Mouse (Mus musculus): ENCODE data around the gene Pck2. TPM values are rescaled to one million over a fixed set of nuclear protein-coding genes. Genes with fewer than 3 reads are reported as not detected.

The Pck2 gene
- polyA plus RNA-seq, 1 experiment from 2014 or later: 36.8 TPM

DNA sequence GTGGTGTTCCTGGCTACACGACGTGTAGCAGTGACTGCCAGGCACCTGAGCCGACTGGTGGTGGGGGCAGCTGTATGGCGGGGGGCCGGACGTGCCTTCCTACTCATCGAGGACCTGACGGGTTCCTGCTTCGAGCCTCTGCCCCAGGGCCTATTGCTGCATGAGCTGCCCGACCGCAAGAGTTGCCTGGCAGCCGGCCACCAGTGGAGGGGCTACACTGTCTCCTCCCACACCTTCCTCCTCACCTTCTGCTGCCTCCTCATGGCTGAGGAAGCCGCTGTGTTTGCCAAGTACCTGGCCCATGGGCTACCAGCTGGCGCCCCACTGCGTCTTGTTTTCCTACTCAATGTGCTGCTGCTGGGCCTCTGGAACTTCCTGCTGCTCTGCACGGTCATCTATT lies 36.3 kb downstream of the Pck2 start:
- 57% methylated on average over 16 of the region's 16 CpGs for WGBS
- no peak for ATAC-seq (replicated peaks; ENCODE audit: extremely low read depth, insufficient read depth, low FRiP score)
- no peaks in the 10 kb centered on the region for H3K9me3 ChIP-seq (replicated peaks; ENCODE audit: control insufficient read depth, low read length)
- peak overlapping the region; percentile 54 for H3K4me3 ChIP-seq (ENCODE audit: low read length)
- H3K36me3 ChIP-seq (ENCODE audit: control insufficient read depth, insufficient read depth): peaks cover 8% of the 10 kb centered on the region
- H3K27ac ChIP-seq (ENCODE audit: low read length): peak overlapping the region; percentile 99
- H3K27me3 ChIP-seq (ENCODE audit: control insufficient read depth, insufficient read depth, low read length): no peaks in the 10 kb centered on the region
- peak overlapping the region; percentile 72 for H3K4me2 ChIP-seq (ENCODE audit: low read depth, low read length)
- H3K4me1 ChIP-seq (ENCODE audit: control insufficient read depth, insufficient read depth, low read length): peaks cover 24% of the 10 kb centered on the region
- H3K9ac ChIP-seq (ENCODE audit: low read length): peak overlapping the region; percentile 79

DNA sequence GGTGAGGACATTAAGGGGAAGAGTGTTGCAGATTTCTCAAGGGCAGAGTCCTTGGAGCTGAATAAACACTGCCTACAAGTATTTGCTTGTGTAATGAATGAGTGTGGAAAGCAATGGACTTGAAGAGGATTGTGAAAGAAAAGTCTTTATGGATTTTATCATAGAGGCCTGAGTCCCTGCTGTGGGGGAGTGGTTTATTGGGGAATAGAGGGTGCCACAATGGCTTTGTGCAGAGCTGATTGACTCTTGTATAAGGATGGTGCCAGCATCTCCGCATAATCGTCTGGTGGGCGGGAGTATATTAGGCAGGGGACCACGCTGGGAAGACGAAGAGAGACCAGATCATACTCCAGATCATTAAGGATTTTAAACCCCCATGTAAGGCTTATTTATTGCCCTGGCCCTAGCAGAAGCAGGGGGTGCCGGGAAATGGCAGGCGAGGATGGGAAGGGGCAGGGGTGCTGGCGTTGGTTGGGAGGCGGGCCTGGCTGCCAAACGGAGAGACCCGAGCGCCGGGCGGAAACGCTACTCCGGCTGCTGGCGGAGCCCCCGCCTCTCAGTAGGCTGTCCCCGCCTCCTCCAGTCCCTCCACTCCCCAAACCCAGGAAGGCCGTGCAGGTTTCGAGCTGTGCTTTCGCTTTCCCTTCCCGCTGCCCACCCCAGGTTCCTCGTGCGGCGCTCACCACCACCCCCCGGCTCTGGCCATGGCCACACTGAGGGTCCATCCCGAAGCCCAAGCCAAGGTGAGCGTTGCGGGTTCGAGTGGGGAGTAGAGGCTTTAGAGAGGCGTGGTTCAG lies 38.0 kb downstream of the Pck2 start, which contains the start of gene Psme1:
Psme1 (plus strand) TSS at position 253 of the 797 bp plus-strand sequence.
- ATAC-seq (replicated peaks; ENCODE audit: extremely low read depth, insufficient read depth, low FRiP score): peak; percentile 82
- H3K4me1 ChIP-seq (ENCODE audit: control insufficient read depth, insufficient read depth, low read length): peaks cover 24% of the 10 kb centered on the region
- WGBS: under 1% methylated on average over 32 of the region's 32 CpGs
- H3K9ac ChIP-seq (ENCODE audit: low read length): peak within 1 kb of the TSS; percentile 86
- H3K4me2 ChIP-seq (ENCODE audit: low read depth, low read length): peak within 1 kb of the TSS; percentile 65
- no peaks in the 10 kb centered on the region for H3K9me3 ChIP-seq (replicated peaks; ENCODE audit: control insufficient read depth, low read length)
- H3K27ac ChIP-seq (ENCODE audit: low read length): peak within 1 kb of the TSS; percentile 99
- peaks cover 14% of the 10 kb centered on the region for H3K36me3 ChIP-seq (ENCODE audit: control insufficient read depth, insufficient read depth)
- peak within 1 kb of the TSS; percentile 76 for H3K4me3 ChIP-seq (ENCODE audit: low read length)
- no peaks in the 10 kb centered on the region for H3K27me3 ChIP-seq (ENCODE audit: control insufficient read depth, insufficient read depth, low read length)

GRCm38 (mm10) chr14:55578668-55579269 lies 38.7 kb downstream of the Pck2 start:
- Histone ChIP-seq H3K36me3 (ENCODE audit: control insufficient read depth, insufficient read depth) (peaks cover 14% of the 10 kb centered on the region), H3K27me3 (ENCODE audit: control insufficient read depth, insufficient read depth, low read length) (no peaks in the 10 kb centered on the region), H3K4me1 (ENCODE audit: control insufficient read depth, insufficient read depth, low read length) (peaks cover 24% of the 10 kb centered on the region), H3K4me2 (ENCODE audit: low read depth, low read length) (peak overlapping the region; percentile 65), H3K4me3 (ENCODE audit: low read length) (peak overlapping the region; percentile 76), H3K9ac (ENCODE audit: low read length) (peak overlapping the region; percentile 86), H3K9me3 (replicated peaks; ENCODE audit: control insufficient read depth, low read length) (no peaks in the 10 kb centered on the region), H3K27ac (ENCODE audit: low read length) (peak overlapping the region; percentile 82)
- 19% methylated on average over 6 of the region's 6 CpGs for WGBS
- peak; percentile 33 for ATAC-seq (replicated peaks; ENCODE audit: extremely low read depth, insufficient read depth, low FRiP score)

DNA sequence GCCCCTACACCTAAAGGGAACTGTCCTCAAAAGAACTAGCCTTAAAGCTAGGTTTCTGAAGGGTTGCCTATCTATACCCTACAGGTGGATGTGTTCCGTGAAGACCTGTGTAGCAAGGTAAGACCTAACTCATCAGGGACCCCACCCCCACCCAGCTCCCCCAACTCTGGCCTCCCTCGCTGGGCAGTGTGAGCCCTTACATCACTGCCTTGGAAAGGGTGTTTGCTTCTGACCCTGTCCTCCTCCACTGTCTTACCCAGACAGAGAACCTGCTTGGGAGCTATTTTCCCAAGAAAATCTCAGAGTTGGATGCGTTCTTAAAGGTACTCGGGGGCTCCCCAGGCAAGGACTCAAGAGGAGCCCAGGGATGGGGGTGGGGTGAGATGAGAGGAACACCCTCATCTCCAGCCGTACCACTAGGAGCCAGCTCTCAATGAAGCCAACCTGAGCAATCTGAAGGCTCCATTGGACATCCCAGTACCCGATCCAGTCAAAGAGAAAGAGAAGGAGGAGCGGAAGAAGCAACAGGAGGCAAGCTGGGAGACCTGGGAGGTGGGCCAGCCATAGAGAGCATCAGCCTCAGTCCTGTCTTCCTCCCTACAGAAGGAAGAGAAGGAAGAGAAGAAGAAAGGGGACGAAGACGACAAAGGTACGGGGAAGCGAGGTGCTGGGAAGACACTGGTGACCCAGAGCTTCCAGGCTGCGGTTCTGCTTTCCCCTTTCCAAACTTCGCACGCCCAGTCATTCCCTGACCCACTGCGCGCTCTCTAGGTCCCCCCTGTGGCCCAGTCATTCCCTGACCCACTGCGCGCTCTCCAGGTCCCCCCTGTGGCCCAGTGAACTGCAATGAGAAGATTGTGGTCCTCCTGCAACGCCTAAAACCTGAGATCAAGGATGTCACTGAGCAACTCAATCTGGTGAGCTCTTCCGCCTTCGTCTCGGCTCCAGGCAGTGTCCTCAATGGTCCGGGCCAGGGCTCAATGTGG lies 39.7 kb downstream of the Pck2 start:
- 83% methylated on average over 23 of the region's 23 CpGs for WGBS
- Histone ChIP-seq H3K9me3 (replicated peaks; ENCODE audit: control insufficient read depth, low read length) (no peaks in the 10 kb centered on the region), H3K27ac (ENCODE audit: low read length) (no peak overlapping the region), H3K9ac (ENCODE audit: low read length) (no peak overlapping the region), H3K4me1 (ENCODE audit: control insufficient read depth, insufficient read depth, low read length) (peaks cover 18% of the 10 kb centered on the region), H3K27me3 (ENCODE audit: control insufficient read depth, insufficient read depth, low read length) (no peaks in the 10 kb centered on the region), H3K4me3 (ENCODE audit: low read length) (no peak overlapping the region), H3K36me3 (ENCODE audit: control insufficient read depth, insufficient read depth) (peaks cover 14% of the 10 kb centered on the region), H3K4me2 (ENCODE audit: low read depth, low read length) (0 out of 2 replicates have a peak overlapping the region, but pooled peaks have one; percentile 65)
- no peak for ATAC-seq (replicated peaks; ENCODE audit: extremely low read depth, insufficient read depth, low FRiP score)

GRCm38 (mm10) chr14:55580731-55581130 lies 40.7 kb downstream of the Pck2 start:
- Histone ChIP-seq H3K4me3 (ENCODE audit: low read length) (no peak overlapping the region), H3K9ac (ENCODE audit: low read length) (no peak overlapping the region), H3K4me2 (ENCODE audit: low read depth, low read length) (no peak overlapping the region), H3K27me3 (ENCODE audit: control insufficient read depth, insufficient read depth, low read length) (no peaks in the 10 kb centered on the region), H3K36me3 (ENCODE audit: control insufficient read depth, insufficient read depth) (peaks cover 14% of the 10 kb centered on the region), H3K27ac (ENCODE audit: low read length) (no peak overlapping the region), H3K4me1 (ENCODE audit: control insufficient read depth, insufficient read depth, low read length) (peaks cover 23% of the 10 kb centered on the region), H3K9me3 (replicated peaks; ENCODE audit: control insufficient read depth, low read length) (no peaks in the 10 kb centered on the region)
- ATAC-seq (replicated peaks; ENCODE audit: extremely low read depth, insufficient read depth, low FRiP score): no peak
- WGBS: 94% methylated on average over 16 of the region's 16 CpGs

DNA sequence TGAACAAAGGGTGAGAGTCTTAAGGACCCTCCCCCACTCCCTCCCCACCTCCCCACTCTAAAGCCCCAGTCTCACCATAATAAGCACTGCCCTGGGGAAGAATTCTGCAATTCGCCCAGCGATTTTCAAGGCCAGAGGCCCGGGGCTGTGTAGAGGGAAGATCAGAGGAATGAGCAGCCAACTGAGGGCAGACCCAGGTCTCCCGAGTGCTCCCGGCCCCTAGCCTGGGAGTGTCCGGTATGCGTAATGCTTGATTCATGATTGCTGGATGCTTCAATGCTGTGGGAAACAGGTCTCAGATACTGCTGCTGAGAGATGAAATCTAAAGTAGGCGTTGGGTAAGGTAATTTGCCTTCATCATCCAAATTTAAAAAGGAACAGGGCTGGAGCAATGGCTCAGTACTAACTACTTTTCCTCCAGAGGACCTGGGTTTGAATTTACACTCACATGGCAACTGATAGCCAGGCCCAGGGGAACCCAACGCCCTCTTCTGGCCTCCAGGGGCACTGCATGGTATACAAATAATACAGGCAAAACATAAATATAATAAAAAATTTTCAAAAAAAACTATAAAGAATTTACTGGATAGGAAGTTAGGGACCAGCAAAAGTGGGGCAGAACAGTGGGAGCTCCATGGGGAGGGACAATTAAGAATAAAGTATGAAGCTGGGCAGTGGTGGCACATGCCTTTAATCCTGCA lies 42.1 kb downstream of the Pck2 start:
- peaks cover 17% of the 10 kb centered on the region for H3K36me3 ChIP-seq (ENCODE audit: control insufficient read depth, insufficient read depth)
- 76% methylated on average over 9 of the region's 9 CpGs for WGBS
- H3K4me3 ChIP-seq (ENCODE audit: low read length): no peak overlapping the region
- ATAC-seq (replicated peaks; ENCODE audit: extremely low read depth, insufficient read depth, low FRiP score): no peak
- H3K27ac ChIP-seq (ENCODE audit: low read length): no peak overlapping the region
- H3K4me2 ChIP-seq (ENCODE audit: low read depth, low read length): no peak overlapping the region
- peaks cover 21% of the 10 kb centered on the region for H3K4me1 ChIP-seq (ENCODE audit: control insufficient read depth, insufficient read depth, low read length)
- no peaks in the 10 kb centered on the region for H3K9me3 ChIP-seq (replicated peaks; ENCODE audit: control insufficient read depth, low read length)
- H3K27me3 ChIP-seq (ENCODE audit: control insufficient read depth, insufficient read depth, low read length): no peaks in the 10 kb centered on the region
- H3K9ac ChIP-seq (ENCODE audit: low read length): no peak overlapping the region

DNA sequence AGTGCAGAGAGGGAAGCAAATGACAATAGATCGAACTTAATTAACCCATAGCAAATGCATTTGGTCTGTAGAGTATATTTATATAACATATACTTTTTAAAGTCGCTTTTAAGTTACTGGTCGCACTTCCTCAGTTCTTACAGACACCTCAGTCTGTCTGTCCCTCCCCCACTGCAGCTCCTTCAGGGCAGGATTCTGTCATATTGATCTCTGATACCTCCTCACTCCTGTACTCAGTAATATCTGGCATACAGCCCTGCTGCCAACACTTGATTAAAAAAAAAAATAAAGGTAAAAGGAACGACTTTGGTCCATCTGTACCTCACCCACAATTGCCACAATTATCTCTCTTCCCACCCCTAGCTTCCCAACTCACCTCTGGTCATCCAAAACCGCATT lies 44.2 kb downstream of the Pck2 start:
- Histone ChIP-seq H3K9ac (ENCODE audit: low read length) (peak overlapping the region; percentile 81), H3K4me1 (ENCODE audit: control insufficient read depth, insufficient read depth, low read length) (peaks cover 9% of the 10 kb centered on the region), H3K36me3 (ENCODE audit: control insufficient read depth, insufficient read depth) (peaks cover 21% of the 10 kb centered on the region), H3K27ac (ENCODE audit: low read length) (peak overlapping the region; percentile 83), H3K9me3 (replicated peaks; ENCODE audit: control insufficient read depth, low read length) (no peaks in the 10 kb centered on the region), H3K27me3 (ENCODE audit: control insufficient read depth, insufficient read depth, low read length) (no peaks in the 10 kb centered on the region), H3K4me3 (ENCODE audit: low read length) (peak overlapping the region; percentile 64), H3K4me2 (ENCODE audit: low read depth, low read length) (peak overlapping the region; percentile 85)
- 38% methylated on average over 5 of the region's 5 CpGs for WGBS
- no peak for ATAC-seq (replicated peaks; ENCODE audit: extremely low read depth, insufficient read depth, low FRiP score)

Data from heart, embryonic 16.5 days (tissue).